Mouse (Mus musculus) adrenal gland, adult 8-10 months (tissue): ENCODE results near the gene Dnajc16. TPM values are rescaled to one million over a fixed set of nuclear protein-coding genes. Genes with fewer than 3 reads are reported as not detected.

Experiments
- DNase-seq: peaks from one replicate; pipeline ENCODE4 v3.0.0; 2022
- total RNA-seq, 4 experiments: library from RNA; stranded (reverse); gene quantifications; 2 replicates each; pipeline ENCODE4 v1.2.4; 2022

The Dnajc16 gene
- total RNA-seq, 4 experiments from 2014 or later = 28.1 to 36.3 (median 32.7) TPM

GRCm38 (mm10) chr4:141762102-141762598, 28.6 kb downstream of the Dnajc16 start:
- DNase-seq = no peak

DNA sequence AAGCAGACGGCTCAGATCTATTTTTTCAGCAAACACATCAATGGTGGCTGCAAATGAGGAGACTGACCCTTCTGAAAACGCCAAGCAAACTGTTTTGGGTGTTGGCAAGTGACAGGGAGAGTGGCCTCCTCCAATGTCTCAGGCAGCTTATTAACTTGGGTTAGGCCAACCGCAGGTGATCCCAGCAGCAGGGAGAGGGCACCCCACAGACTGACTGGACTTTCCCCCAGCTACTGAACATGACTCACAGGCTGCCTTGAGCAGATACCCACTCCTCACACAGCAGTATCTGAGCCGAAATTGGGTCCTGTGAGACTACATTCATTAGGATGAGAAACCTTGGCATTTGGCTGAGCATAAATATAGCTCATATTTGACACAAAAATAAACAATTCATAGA, 29.8 kb downstream of the Dnajc16 start:
- DNase-seq = no peak

- no peak for DNase-seq
These were observed 31.7 kb downstream of the Dnajc16 start for GRCm38 (mm10) chr4:141758874-141759542.

DNA sequence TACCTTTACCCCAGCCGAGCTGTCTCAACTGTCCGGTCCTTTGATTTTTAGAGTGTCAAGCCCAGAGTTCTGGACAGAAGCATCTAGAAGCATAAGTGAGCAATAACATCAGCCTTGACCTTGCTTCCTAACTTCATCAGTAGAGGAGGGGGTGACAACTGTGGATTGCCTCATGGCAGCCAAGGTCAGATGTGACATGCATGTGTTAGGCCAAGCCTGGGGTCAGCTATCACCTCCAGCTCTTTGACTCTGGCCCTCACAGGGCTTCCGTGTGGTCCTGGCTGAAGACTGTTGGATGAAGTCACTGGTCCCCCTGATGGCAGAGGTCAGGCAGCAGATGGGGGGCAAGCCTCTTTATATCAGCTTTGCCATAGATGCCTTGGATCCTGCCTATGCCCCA, 33.6 kb downstream of the Dnajc16 start:
- no peak for DNase-seq

DNA sequence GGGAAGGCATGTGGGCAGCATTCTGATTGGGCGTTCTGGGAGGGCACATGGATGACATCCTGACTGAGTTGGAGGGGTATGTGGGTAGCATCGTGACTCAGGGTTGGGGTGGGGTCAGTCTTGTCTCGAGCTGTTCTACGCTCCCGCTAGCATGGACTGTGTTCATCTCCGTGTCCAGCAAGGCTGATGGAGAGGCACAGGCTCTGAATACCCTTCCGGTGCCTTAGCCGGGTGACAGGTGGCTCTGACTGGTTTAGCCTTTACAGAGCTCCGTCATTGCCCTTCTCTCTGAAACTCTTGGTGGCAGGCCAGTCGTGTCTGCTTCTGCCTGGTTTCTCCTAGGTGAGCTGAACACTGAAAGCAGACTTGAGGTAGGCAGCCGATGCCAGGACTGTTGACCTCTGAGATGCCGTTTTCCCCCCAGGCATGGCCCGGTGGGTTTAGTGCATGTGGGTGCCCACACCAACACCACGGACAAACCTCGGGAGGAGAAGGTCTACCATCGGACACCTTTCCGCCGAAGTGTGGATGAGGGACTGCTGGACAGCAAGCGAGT, 35.3 kb downstream of the Dnajc16 start:
- DNase-seq = no peak

DNA sequence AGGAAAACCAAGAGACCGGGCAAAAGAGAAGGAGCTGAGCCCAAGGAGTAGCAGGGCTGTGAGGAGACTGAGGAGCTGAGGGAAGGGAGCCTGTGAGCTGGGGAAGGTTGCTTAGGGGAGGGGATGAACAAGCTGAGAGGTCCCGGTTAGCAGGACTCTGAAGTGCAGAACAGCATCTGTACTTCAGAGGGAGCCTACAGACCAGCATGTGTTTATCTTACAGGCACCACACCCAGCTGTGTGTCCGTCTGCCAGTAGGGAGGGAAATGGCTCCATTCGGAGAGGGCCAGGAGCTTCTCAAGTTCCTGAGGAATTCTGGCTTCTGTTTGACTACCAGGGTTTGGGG, 38.7 kb downstream of the Dnajc16 start:
- no peak for DNase-seq

DNA sequence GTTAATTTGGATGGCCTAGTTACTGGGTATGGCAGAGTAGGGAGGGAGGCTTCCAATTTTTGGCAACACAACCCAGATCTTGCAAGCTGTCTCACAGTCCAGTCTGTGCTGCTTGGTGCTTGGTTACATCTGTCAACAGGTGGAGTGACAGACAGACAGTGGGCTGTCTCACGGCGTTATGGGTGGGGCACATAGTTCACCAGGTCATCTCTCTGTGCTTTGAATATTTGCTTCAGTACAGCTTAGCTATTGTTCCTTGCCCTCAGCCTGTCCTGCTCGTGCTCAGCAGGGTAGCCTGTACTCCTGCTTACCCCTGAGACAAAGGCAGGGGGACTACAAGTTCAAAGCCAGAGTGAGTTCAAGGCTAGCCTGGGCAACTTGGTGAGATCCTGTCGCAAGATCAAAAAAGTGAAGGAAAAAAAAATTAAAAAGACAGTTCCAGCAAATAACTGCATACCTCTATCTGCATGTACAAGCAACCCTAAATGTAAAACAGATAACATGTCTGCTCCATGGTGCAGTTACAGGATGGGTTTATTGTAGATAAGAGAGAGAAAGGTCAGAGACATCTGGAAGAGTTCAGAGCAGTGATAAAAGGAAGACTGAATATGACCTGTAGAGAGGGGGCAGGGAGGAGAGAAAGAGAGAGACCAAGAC, 39.2 kb downstream of the Dnajc16 start:
- DNase-seq = no peak

DNA sequence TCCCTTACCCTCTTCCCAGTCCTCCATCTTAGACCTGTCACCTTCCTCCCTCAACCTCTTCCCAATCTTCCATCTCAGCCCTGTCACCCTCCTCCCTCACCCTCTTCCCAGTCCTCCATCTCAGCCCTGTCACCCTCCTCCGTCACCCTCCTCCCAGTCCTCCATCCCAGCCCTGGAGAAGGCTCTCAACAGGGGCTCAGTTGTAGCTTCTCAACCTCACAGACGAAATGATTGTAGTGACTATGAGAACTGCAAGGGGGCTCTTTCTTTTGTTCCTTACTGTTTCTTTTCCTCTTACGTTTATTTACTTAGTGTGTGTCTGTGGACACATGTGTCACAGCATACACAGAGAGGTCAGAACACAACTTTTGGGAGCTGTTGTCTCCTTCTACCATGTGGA, 39.9 kb downstream of the Dnajc16 start:
- DNase-seq = no peak

GRCm38 (mm10) chr4:141749557-141749956, 41.2 kb downstream of the Dnajc16 start:
- DNase-seq = peak; percentile 80

DNA sequence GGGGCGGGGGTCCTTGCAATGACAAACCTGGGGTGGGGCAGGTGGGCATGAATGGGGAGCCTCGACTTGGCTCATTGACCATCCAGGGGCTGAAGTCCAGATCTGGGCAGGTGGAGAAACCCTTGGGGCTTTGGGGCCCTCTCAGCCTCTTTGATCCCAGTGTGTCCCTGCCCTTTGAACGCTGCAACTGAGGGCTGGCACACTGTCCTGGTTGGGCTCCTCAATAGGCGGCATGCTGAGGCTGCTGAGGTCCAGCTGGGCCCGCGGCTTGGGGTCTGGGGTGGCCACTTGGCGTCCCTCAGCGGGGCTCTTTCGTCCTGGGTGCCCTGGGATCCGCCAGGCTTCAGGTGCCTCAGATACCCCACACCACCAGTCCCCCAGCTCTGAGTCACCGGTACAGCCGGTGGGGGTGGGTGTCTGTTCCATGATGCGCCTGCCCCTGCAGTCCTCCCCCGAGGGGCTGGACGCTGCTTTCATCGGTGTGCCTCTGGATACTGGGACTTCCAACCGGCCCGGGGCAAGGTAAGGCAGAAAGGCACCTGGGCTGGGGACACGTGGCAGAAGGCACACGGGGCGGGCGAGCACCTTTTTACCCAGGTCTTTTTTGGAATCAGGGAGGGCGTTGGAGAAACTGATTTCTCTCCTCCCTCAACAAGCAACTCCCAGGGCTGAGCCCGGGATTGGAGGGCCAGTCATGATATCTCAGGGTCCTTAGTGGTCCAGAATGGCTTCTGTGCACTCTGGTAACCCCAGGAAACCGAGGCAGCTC, 44.0 kb downstream of the Dnajc16 start, which contains the start of gene Agmat:
Agmat (plus strand) TSS at position 95 of the 769 bp plus-strand sequence.
- DNase-seq = no peak

GRCm38 (mm10) chr4:141742381-141742780, 48.4 kb downstream of the Dnajc16 start:
- no peak for DNase-seq

DNA sequence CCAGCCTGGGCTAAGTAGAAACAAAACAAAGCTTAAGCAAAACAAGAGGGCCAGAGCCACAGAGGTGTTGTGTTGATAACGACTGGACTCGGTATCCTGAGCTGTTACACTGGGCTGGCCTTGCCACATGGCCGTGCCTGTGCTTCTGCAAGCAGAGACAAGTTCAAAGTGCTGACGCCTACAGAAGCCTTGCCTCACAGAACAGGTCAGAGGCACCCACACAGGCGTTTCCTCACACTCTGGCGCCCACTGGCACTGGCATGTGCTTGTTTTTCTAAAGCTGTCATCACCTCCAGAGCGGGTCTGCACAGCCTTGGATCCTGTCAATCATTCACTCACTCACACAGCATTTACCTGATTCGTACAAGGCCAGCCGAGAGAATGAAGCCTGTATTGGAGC, 48.9 kb downstream of the Dnajc16 start:
- no peak for DNase-seq

DNA sequence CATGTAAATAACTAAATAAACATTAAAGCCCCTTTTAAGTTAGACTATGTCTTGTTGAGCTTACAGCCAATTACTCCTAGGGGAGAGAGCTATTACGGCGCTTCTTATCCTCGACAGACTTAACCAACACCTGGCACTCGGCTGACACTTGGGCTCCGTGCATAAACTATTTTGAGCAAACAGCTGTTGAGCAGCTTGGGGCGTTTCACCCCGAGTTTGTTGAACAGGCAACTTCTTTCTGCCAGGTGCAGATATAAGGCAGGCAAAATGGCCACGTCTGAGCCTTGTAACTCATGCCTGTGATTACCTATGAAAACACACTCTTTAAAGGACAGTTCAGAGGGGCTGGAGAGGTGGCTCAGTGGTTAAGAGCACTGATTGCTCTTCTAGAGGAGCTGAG, 52.7 kb downstream of the Dnajc16 start:
- DNase-seq = no peak

GRCm38 (mm10) chr4:141736856-141737255, 53.9 kb downstream of the Dnajc16 start:
- no peak for DNase-seq

GRCm38 (mm10) chr4:141735206-141735560, 55.5 kb downstream of the Dnajc16 start:
- no peak for DNase-seq

- peak; percentile 89 for DNase-seq
These were observed 56.1 kb downstream of the Dnajc16 start for GRCm38 (mm10) chr4:141734446-141735205.

DNA sequence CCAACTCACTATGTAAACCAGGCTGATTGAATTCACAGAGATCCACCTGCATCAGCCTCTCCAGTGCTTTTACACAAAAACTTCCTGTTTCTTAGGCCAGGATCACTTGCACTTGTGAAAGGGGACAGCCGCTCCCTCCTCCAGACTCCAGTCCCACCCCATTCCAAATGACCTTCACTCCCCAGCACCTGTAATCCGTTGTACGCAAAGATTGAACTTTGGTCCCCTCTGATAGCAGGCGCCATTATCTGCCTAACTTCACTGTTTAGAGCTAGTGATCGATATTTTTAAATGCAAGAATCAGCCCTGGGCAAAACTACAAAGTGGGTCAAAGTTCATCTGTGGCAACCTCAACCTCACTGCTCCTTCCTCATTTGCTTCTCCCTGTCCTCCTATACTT, 59.0 kb downstream of the Dnajc16 start:
- no peak for DNase-seq

DNA sequence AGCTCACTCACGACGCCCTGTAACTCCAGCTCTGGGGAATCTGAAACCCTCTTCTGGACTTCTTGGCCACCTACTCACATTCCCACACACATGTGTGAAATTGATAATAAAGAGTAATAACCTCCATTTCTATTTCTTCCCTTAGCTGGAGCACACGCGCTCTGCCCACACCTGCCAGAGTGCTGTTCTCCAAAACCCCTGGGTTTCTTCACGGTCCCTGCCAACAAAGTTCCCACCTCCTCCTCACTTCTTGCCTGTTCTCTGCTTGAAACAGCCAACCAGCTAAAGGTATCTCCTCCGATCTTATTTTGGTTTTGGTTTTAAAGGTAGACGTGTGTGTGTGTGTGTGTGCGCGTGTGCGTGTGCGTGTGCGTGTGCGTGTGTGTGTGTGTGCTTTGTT, 60.3 kb downstream of the Dnajc16 start:
- DNase-seq = no peak

DNA sequence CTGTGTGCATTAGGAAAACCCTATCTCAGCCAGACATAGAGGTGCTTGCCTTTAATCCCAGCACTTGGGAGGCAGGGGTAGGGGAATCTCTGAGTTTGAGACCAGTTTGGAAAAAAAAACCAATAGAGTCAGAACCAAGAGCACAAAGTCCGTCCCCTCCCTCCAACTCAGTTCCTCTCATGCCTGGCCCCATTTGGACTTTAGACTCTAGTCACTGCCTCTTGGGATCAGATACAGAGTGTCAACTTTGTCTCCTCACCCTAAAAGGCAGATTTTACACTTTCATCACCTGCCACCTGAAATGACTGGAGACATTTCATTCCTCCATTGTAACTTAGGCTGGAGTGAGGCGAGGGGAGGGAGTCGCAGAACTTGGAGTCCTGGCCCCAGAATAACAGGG, 61.5 kb downstream of the Dnajc16 start:
- DNase-seq = no peak

GRCm38 (mm10) chr4:141725738-141726137, 65.0 kb downstream of the Dnajc16 start:
- DNase-seq = no peak

GRCm38 (mm10) chr4:141725277-141725676, 65.5 kb downstream of the Dnajc16 start:
- DNase-seq = no peak

DNA sequence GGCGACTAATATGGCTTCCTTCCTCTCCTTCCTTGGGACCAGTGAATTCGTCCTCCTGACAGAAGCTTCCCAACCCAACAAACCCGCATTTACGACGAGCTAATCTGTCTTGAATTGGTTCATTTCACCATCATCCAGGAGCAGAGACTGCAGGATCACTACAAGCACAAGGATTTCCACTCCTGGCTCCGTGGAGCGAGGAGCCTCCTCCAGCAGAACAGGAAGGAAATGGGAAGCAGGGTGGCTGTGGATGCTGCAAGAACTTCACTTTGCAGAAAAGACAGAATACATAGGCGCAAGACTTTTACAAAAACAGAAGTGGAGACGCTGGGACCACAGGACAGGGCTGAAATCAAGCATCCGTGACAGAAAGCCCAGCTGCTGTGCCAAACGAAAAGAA, 66.1 kb downstream of the Dnajc16 start:
- no peak for DNase-seq
